Mouse (Mus musculus): Measurements from ENCODE around the gene Setd3.

Setd3 gene

GRCm38 (mm10) chr12:108179246-108179320 lies at the start of gene Setd3:
Setd3 (minus strand) TSS chr12:108179314.
- DNase-seq (ENCODE audit: low spot score), result no peak

GRCm38 (mm10) chr12:108227527-108227926 lies 48.4 kb upstream of the Setd3 start:
- DNase-seq (ENCODE audit: low spot score), result no peak

GRCm38 (mm10) chr12:108226941-108227340 lies 47.8 kb upstream of the Setd3 start:
- DNase-seq (ENCODE audit: low spot score), result no peak

- no peak for DNase-seq (ENCODE audit: low spot score)
Observed at GRCm38 (mm10) chr12:108226216-108226615, 47.1 kb upstream of the Setd3 start.

- no peak for DNase-seq (ENCODE audit: low spot score)
Observed at GRCm38 (mm10) chr12:108225781-108226180, 46.7 kb upstream of the Setd3 start.

- no peak for DNase-seq (ENCODE audit: low spot score)
Observed at GRCm38 (mm10) chr12:108223357-108223756, 44.2 kb upstream of the Setd3 start.

GRCm38 (mm10) chr12:108221712-108222111 lies 42.6 kb upstream of the Setd3 start:
- DNase-seq (ENCODE audit: low spot score), result no peak

GRCm38 (mm10) chr12:108221206-108221605 lies 42.1 kb upstream of the Setd3 start:
- no peak for DNase-seq (ENCODE audit: low spot score)

GRCm38 (mm10) chr12:108220621-108221020 lies 41.5 kb upstream of the Setd3 start:
- no peak for DNase-seq (ENCODE audit: low spot score)

GRCm38 (mm10) chr12:108219825-108220616 lies 40.9 kb upstream of the Setd3 start:
- DNase-seq (ENCODE audit: low spot score), result no peak

GRCm38 (mm10) chr12:108219163-108219562 lies 40.0 kb upstream of the Setd3 start:
- DNase-seq (ENCODE audit: low spot score), result no peak

- DNase-seq (ENCODE audit: low spot score), result no peak
Observed at GRCm38 (mm10) chr12:108217572-108217971, 38.5 kb upstream of the Setd3 start.

GRCm38 (mm10) chr12:108216611-108217370 lies 37.7 kb upstream of the Setd3 start:
- no peak for DNase-seq (ENCODE audit: low spot score)

GRCm38 (mm10) chr12:108215090-108215489 lies 36.0 kb upstream of the Setd3 start:
- no peak for DNase-seq (ENCODE audit: low spot score)

GRCm38 (mm10) chr12:108213090-108214041 lies 34.3 kb upstream of the Setd3 start:
- no peak for DNase-seq (ENCODE audit: low spot score)

GRCm38 (mm10) chr12:108212476-108212875 lies 33.4 kb upstream of the Setd3 start:
- DNase-seq (ENCODE audit: low spot score), result no peak

- no peak for DNase-seq (ENCODE audit: low spot score)
Observed at GRCm38 (mm10) chr12:108212071-108212470, 33.0 kb upstream of the Setd3 start.

- DNase-seq (ENCODE audit: low spot score), result no peak
Observed at GRCm38 (mm10) chr12:108210623-108211022, 31.5 kb upstream of the Setd3 start.

- peak; percentile 54 for DNase-seq (ENCODE audit: low spot score)
Observed at GRCm38 (mm10) chr12:108208726-108209438, 29.8 kb upstream of the Setd3 start.

- DNase-seq (ENCODE audit: low spot score), result no peak
Observed at GRCm38 (mm10) chr12:108208216-108208615, 29.1 kb upstream of the Setd3 start.

- no peak for DNase-seq (ENCODE audit: low spot score)
Observed at GRCm38 (mm10) chr12:108206641-108207040, 27.5 kb upstream of the Setd3 start.

GRCm38 (mm10) chr12:108204978-108205377 lies 25.9 kb upstream of the Setd3 start:
- DNase-seq (ENCODE audit: low spot score), result no peak
